Mouse (Mus musculus): Measurements from ENCODE around the gene Sgms1.

Gene Sgms1

DNA sequence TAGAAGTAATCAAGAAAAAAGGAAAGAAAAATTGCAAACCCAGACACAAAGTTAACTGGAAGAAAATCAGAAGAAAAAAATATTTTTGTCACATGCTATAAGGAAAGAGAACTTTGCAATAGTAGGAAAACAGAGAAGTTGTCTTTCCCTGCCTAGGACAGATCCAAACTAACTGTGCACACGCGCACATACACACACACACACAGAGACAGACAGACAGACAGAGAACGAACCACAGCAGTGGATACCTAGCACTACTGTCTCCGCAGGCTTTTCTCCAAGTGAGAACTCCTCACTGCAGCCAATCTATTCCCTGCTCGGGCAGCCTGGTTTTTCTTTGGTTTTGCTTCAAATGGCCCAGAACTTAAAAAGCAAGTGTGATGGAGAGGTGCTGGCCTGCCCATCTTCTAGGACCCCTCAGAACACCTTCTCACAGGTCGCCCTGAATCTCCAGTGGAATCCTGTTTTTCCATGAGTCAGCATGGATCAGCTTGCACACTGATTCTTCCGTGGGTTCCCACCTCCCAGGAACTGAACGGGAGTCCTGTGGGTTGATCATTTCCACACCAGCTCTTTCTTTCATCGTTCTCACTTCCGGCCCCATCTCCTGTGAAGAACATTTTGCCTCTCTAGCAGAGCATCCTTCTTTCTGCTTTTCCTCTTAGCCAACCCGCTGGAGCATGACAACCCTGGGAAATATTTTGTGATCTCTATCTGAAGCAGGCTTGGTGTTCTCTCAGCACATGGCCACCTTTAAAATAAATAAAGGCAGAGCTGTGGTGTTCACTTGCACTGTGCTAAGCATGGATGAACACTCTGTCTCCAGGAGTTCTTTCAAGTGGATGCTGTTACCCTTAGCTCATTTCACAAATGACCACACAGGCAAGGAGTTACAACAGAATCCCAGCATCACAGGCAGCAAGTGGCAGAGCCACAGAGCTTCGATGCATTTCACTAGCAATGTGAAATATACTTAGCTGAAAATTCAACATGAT, 96.4 kb downstream of the Sgms1 start:
- DNase-seq (ENCODE audit: low read depth, low spot score): no peak

GRCm38 (mm10) chr19:32292067-32292739, 97.3 kb downstream of the Sgms1 start:
- no peak for DNase-seq (ENCODE audit: low read depth, low spot score)

DNA sequence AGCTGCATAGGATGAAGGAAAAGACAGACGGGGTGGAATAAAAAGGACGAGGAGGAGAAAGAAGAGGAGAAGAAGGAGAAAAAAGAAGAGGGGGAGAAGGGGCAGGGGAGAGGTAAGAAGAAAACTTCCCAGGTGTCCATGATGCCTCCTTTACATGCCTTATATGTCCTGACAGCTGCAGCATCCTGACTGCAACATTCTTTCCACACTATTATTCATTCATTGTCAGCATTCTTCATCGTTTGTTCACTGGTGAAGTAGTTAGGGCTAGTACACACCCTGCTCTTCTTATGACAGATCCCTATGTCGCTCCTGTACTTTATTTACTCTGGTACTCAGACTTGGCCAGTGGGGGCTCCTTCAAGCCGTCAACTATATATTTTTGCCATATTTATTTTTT, 98.4 kb downstream of the Sgms1 start:
- no peak for DNase-seq (ENCODE audit: low read depth, low spot score)

- no peak for DNase-seq (ENCODE audit: low read depth, low spot score)
These were observed 100.6 kb downstream of the Sgms1 start for GRCm38 (mm10) chr19:32288895-32289294.

- DNase-seq (ENCODE audit: low read depth, low spot score): no peak
These were observed 101.7 kb downstream of the Sgms1 start for GRCm38 (mm10) chr19:32287839-32288238.

- no peak for DNase-seq (ENCODE audit: low read depth, low spot score)
These were observed 104.1 kb downstream of the Sgms1 start for GRCm38 (mm10) chr19:32285455-32285831.

GRCm38 (mm10) chr19:32284681-32285454, 104.6 kb downstream of the Sgms1 start:
- no peak for DNase-seq (ENCODE audit: low read depth, low spot score)

DNA sequence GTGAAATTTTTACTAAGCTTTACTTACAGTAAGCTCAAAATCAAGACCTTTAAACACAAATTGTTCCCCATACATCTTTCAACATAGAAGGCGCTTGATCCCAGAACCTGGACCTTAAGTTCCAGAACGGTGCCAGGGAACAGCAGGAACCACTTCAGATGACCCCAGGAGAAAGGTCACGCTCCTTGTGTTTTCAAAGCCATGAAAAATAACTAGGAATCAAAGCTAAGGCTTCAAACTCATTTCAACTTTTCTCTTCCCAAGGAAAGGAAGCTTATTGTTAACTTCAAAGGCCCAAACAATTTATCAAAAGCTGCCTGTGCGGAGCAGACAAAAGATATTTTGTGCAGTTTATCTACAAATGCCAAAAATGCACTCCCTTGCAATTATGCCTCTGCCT, 107.6 kb downstream of the Sgms1 start:
- no peak for DNase-seq (ENCODE audit: low read depth, low spot score)

GRCm38 (mm10) chr19:32280380-32280779, 109.1 kb downstream of the Sgms1 start:
- no peak for DNase-seq (ENCODE audit: low read depth, low spot score)

DNA sequence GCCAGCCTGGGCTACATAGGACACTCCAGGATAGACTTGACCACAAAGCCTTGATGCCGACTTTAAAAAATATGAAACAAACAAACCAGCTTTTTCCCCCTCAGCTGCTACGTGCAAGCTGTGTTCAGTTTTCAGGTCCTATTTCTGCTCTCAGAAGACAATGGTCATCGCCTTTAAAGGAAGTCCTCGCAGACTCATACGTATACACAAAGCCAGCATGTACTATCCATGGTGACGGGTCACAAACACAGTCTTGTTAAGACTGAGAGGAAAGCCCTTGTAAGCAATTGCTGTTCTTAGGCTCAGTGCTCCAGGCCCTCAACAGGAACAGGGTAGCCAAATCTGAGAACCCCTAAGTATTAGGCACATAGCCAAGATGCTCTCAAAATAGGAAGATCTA, 110.1 kb downstream of the Sgms1 start:
- DNase-seq (ENCODE audit: low read depth, low spot score): no peak

- no peak for DNase-seq (ENCODE audit: low read depth, low spot score)
These were observed 111.6 kb downstream of the Sgms1 start for GRCm38 (mm10) chr19:32277869-32278268.

DNA sequence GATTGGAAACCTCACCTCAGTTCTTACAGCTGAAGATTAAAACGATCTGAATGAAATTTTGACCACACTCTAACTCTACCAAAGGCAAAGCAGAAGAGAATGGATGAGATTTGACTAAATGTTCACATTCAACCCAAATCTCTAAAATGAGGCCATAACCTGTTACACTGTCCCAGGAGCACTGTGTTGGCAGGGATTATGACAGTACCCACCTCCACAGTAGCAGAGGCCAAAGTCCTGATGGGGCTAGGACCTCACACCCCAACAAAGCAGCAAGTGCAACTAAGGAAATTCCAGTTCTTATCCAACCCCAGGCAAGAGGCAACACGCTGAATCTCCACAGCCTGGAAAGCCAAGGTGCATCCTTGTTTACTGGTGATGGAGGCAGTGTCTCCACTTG, 112.2 kb downstream of the Sgms1 start:
- no peak for DNase-seq (ENCODE audit: low read depth, low spot score)

- no peak for DNase-seq (ENCODE audit: low read depth, low spot score)
These were observed 112.7 kb downstream of the Sgms1 start for GRCm38 (mm10) chr19:32276817-32277216.

DNA sequence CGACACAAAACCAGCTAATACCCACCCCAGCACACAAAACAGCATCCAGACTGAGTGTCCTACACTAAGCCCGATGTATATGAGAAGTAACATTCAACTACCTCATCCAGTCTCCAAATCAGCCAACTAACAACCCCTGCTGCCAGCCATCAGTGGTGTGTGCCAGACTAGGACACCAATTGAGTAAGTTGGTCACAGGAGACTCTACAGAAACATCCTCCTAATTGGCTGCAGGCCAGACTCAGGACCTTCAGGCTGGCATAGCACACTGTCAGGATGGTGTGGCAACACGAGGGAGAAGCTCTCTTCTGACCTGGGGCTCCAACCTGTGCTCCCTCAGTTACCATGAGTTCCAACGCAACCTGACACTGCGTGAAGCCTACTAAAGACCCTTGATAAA, 113.3 kb downstream of the Sgms1 start:
- no peak for DNase-seq (ENCODE audit: low read depth, low spot score)

GRCm38 (mm10) chr19:32275068-32275925, 114.2 kb downstream of the Sgms1 start:
- DNase-seq (ENCODE audit: low read depth, low spot score): no peak

- no peak for DNase-seq (ENCODE audit: low read depth, low spot score)
These were observed 115.4 kb downstream of the Sgms1 start for GRCm38 (mm10) chr19:32274145-32274544.

GRCm38 (mm10) chr19:32273714-32274113, 115.8 kb downstream of the Sgms1 start:
- no peak for DNase-seq (ENCODE audit: low read depth, low spot score)

DNA sequence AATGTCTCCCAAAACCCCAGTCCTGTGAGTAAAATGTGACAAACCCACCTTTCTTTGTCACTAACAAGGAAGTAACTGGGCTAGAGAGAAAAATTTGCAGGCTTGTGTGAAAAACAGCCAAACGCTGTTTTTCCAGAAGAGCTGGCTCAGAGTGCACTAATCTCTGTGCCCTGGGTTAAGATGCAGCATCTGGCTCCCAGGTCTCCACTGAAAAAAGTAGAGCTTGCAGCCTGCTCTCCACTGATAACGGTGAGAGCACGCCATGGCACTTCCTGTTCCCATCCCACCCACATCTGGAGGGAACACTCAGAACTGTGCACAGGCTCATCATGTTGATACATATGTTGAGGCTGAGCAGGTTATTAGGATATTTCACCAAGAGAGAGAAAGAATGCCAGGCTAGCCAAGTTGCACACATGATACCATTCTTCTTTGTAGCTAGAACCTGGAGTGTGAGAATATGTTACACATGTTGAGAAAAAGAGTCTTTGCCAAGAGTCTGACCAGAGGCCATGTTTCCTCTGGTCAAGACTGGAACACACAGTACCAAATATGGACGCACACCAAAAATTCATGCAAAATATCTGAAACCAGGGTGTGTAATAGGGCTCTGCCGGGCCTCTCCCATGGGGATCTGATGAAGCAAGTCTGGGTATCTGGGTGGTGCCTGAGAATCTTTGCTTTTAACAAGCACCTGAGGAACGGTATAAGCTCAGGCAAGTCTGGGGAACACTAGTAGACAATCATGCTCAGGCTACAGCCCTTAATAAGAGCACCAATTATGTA, 116.8 kb downstream of the Sgms1 start:
- no peak for DNase-seq (ENCODE audit: low read depth, low spot score)

GRCm38 (mm10) chr19:32271455-32272200, 117.9 kb downstream of the Sgms1 start:
- DNase-seq (ENCODE audit: low read depth, low spot score): no peak

- no peak for DNase-seq (ENCODE audit: low read depth, low spot score)
These were observed 119.7 kb downstream of the Sgms1 start for GRCm38 (mm10) chr19:32269844-32270176.
